Mouse (Mus musculus) heart, adult 2 months (tissue): Measurements from ENCODE around the gene Gm20696.

Experiments
- CTCF ChIP-seq: fragments of 200-600 bp; IDR thresholded peaks from 2 replicates; pipeline ENCODE4 v1.8.1; 2022; ENCODE audit warnings: antibody characterized with exemption, mild to moderate bottlenecking, moderate library complexity
- POLR2A ChIP-seq: fragments of 200-500 bp; IDR thresholded peaks from 2 replicates; pipeline ENCODE4 v1.6.1; 2011; ENCODE audit warnings: mild to moderate bottlenecking, low read depth, low read length, control low read depth; ENCODE audit not compliant: insufficient read depth

DNA sequence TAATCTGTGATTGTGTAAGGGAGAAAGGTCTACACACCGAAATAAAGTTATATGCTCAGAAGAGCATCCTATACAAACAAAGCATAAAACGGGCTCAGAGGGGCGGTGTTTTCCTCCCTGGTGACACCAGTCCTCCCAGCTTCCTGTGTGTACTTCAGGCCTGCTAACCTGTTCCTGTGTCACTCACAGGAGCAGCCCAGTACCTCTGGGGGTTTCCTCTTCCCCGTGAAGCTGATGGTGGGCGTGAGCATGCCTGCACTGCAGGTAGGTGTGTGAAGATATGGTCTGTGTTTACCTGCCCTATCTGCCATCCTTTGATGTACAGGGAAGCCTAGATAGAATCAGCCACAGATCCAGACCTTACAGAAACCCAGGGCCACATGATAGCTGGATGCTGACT lies 286.5 kb downstream of the Gm20696 start:
- TF ChIP-seq CTCF (no peak), POLR2A (no peak)
